Mouse (Mus musculus): ENCODE measurements around the gene Pold3. TPM values are rescaled to one million over a fixed set of nuclear protein-coding genes. Genes with fewer than 3 reads are reported as not detected.
"Not testable (repeated sequence)": the region's sequence is repeated elsewhere in the genome, so short reads cannot be mapped to it uniquely, and the experiment has no call there.

Gene Pold3
- total RNA-seq, 2 experiments from 2014 or later, result 45.8 to 48.8 TPM

DNA sequence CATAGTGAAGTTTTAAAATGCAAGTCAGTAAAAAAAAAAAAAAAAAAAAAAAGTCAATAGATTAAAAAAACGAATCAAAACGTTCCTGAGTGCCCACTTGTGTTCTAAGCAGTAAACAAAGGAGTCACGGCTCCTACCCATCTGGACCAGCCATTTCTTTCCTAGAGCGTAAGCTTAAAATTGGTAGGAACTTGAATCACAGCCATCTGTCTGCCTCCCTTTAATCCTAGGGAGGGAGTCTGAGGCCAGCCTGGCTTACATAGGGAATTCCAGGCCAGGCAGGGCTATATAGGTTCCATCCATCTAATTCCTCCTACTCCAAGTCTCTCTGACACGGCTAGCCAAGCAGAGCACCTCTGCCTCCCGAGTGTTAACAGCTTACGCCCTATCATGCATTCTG lies 7.5 kb downstream of the Pold3 start:
- DNase-seq (ENCODE audit: low spot score in 2 of 2), result no peak

DNA sequence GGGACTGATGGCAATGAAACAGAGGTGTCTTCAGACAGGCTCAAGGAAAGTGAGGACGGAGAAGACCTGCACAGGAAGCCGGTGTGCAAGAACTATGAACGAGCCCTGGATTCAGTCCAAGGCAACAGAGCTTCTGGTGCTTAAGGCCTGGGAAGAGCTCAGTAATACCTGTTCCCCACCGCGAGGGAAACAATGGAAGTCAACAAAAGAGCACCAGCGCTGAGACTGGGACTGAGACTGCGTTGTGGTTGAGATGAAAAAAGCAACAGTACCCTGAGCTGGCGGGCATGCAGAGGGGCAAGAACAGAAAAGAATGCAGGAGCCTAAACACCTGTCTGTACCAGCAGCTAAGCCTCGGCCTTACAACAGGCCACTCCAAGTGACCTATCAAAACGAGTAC lies 9.9 kb downstream of the Pold3 start:
- no peak for DNase-seq (ENCODE audit: low spot score in 2 of 2)

- DNase-seq (ENCODE audit: low spot score in 2 of 2), result no peak
These were observed 13.0 kb downstream of the Pold3 start for GRCm38 (mm10) chr7:100108341-100108740.

DNA sequence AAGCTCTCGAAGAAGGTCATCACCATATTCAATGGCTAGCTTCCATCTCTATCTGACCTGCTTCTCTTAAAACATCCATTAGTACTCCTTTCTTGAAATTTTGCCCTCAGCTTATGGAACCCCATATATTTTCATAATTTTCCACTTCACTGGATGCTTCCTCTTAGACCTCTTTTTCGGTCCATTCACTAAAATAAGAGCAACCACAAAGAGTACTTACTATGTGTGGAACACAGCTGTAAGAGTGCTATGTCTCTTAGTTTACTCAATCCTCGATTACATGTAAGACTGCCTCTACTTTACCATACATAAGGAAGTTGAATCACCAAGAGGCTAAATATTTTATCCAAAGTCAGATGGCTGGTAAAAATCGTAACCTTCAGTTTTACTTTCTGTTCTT lies 16.7 kb downstream of the Pold3 start:
- no peak for DNase-seq (ENCODE audit: low spot score in 2 of 2)

GRCm38 (mm10) chr7:100100031-100100595 lies 21.3 kb downstream of the Pold3 start:
- DNase-seq (ENCODE audit: low spot score in 2 of 2), result no peak

- DNase-seq (ENCODE audit: low spot score in 2 of 2), result no peak
These were observed 34.5 kb downstream of the Pold3 start for GRCm38 (mm10) chr7:100086891-100087290.

DNA sequence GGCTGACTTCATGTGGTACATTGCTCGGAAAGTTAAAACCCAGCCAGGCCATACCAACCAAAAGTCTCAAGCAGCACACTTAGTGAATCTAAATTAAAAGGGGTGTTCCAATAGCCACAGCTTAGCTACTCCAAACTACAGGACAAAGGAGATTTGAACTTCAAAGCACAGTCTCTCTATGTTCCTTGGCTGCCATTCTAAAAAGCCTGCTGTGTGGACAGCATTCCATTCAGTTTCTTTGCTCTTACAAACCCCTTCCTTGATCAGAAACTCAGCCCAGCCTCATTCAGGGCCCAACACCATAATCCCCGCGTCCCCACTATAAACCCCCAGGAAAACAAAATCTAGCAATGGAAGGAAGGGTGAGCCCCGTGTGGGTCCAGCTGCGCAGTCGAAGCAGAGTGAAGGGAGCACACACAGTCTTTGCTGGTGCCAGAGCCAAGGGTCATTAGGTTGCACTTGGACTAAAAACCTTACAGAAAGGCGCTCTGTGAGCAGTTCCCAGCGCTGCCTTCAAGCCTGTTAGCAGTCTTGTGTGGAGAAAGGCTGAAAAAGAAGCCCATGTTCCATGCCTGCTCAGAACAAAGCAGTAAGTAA lies 35.1 kb downstream of the Pold3 start:
- DNase-seq (ENCODE audit: low spot score in 2 of 2), result no peak

- DNase-seq (ENCODE audit: low spot score in 2 of 2), result no peak
These were observed 37.6 kb downstream of the Pold3 start for GRCm38 (mm10) chr7:100083812-100084211.

DNA sequence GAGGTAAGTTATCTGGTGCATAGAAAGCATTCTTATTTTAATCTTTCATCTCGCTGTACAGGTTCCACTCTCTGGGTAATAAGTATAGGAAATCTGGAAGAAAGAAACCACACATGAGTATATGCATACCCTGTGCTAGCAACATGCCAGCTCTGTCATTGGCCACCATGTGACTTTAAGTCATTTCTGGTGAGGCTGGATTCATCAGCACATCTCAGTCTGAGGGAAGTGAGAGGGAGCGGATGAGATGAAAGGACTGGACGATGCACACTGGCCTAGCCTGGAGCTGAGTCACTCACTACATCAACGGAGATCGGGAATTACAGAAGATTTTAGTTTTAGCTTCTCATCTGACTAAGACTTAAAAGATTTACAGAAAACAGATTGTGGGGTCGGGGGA lies 38.5 kb downstream of the Pold3 start:
- no peak for DNase-seq (ENCODE audit: low spot score in 2 of 2)

DNA sequence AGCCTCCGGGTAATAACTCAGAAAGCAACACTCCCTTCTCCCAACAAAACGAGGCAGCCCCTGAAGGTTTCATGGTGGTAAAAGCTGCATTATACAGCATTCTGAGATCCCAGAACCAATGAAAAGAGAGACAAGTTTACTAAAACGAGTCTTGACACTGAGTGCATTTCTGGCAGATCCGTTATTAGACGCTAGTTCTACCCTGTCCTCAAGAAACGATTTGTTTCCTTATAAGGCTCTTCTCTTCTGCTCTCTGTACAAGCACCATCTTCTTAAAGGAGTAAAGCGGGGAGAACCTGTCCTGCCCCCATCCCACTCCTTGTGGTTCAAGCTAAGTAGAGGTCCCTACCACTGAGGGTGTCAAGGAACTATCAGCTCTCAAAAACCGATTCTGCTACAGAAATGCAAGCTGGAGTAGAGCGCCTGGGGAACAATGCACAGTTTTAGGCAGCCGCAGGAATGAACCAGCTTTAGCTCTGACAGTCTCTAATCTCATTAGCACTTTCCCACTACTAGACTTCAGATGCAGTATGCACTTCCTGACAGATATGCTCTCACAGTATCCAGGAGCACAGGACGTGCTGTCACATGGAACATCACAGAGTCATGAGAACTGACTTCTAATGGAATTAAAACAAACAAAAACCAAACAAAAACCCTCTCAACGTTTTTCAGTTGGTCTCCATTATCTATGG lies 41.1 kb downstream of the Pold3 start:
- no peak for DNase-seq (ENCODE audit: low spot score in 2 of 2)

GRCm38 (mm10) chr7:100077071-100077470 lies 44.3 kb downstream of the Pold3 start:
- no peak for DNase-seq (ENCODE audit: low spot score in 2 of 2)

DNA sequence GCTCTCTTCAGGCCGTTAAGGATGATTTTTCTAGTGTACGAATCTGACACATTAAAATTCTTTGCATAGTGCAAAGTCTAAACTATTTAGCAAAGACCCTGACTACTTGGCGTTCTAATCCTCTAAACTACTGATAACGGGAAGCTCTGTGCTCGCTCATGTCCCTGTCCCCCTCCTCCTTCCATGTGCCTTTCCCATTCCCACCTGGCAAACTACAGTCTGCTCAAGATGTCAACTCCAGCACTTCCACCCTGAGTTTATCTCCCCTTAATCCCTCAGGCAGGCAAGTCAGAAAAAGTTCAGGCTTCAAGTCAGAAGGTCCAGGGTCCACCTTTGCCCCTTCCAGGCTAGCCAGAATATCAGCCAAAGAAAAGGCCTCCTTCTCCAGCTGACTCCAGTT lies 45.1 kb downstream of the Pold3 start:
- DNase-seq (ENCODE audit: low spot score in 2 of 2), result no peak

GRCm38 (mm10) chr7:100073959-100074358 lies 47.4 kb downstream of the Pold3 start:
- DNase-seq (ENCODE audit: low spot score in 2 of 2), result no peak

DNA sequence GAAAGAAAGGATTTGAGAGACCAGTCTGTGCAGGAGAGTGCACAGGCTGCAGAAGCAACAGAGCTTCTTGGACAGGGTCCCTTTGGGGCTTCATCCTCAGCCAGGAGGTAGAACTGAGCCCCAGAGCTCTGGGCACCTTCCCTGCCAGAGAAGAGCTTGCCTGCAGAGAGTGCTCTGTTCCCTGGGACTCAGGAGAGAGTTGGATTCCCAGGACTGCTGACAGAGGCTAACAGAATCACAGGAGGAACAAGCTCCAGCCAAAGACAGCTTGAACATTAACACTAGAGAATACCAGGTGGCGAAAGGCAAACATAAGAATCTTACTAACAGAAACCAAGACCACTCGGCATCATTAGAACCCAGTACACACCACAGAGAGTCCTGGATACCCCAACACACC lies 68.4 kb downstream of the Pold3 start:
- DNase-seq (ENCODE audit: low spot score in 2 of 2), result not testable (repeated sequence)

DNA sequence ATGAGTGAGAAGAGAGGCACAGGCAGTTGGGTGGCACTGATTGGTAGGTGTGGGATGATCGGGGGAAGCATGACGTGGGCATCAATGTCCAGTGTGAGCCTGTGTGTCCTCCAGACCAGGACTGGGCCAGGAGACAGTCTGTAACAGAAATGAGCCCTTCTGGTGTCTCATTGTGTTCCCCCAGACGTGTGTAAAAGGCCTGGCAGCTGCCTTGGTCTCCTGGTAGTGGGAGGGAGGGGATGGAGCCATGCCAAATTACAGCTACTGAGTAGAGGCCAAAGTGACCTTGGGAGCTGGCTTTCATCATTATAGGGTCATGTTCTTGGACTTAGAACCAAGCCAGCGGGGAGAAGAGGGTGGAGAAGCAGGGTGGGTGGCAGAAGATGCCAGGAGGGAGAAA lies 69.5 kb downstream of the Pold3 start:
- DNase-seq (ENCODE audit: low spot score in 2 of 2), result no peak

- DNase-seq (ENCODE audit: low spot score in 2 of 2), result no peak
These were observed 74.9 kb downstream of the Pold3 start for GRCm38 (mm10) chr7:100046486-100046885.

DNA sequence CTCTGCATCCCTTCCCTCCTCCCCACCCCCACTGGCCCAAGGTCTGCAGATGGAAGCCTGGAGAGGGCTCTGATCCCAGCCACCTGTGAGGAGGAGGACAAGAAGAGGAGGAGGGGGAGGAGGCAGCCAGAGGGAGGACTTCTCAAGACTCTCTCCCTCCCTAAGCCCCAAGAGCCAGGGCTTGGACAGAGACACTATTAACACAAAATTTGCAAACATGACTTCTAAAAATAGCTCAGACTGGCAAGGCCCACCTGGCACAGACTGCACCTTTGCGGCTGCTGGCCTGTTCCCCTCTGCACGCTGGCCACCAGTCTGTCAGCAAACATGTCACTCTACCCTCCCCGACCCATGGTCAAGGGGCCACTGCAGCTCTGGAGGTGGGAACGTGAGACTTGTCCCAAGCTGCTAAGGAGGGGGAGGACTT lies 77.7 kb downstream of the Pold3 start:
- DNase-seq (ENCODE audit: low spot score in 2 of 2), result no peak

GRCm38 (mm10) chr7:100043096-100043495 lies 78.3 kb downstream of the Pold3 start:
- DNase-seq (ENCODE audit: low spot score in 2 of 2), result no peak

DNA sequence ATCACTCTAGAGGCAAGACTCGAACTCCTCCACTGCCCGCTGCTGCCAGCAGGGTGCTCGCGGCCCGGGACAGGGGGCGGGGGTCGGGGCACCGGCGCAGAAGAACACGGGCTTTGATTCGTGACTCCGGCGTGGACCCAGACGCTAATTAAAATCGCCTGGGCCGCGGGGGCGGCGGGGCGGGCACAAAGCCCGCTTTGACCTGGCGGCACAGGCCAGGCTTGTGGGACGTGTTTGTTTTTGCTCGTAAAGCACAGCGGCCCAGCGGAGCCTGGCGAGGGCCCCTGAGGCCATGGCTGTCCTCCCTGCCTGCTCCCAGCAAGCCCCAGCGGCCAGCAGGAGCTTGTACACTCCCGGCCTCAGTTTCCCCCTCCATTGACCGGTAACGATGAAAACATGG lies 79.2 kb downstream of the Pold3 start:
- no peak for DNase-seq (ENCODE audit: low spot score in 2 of 2)

DNA sequence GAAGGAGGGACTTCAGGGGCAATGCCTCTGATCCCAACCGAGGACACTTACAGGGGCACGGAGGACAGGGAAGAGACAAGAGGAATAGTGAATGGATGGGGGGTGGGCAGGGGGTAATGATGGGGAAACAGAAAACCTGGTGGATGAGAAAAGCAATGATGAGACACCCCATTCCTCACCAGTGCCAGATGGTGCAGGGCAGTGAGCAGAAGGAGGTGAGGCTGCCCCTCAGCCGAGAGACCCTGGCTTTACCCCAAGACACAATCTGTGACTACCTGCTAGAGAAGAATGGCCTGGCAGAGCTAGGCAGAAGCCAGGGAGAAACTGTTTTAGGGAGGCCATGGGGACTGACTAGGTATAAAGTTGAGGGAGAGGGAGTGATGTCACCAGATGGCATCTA lies 84.9 kb downstream of the Pold3 start:
- DNase-seq (ENCODE audit: low spot score in 2 of 2), result no peak

GRCm38 (mm10) chr7:100036050-100036449 lies 85.3 kb downstream of the Pold3 start:
- no peak for DNase-seq (ENCODE audit: low spot score in 2 of 2)

- DNase-seq (ENCODE audit: low spot score in 2 of 2), result no peak
These were observed 86.4 kb downstream of the Pold3 start for GRCm38 (mm10) chr7:100034815-100035463.

All from adrenal gland, postnatal 4 days (tissue).